Mouse (Mus musculus): ENCODE results near the gene Ogfod2. TPM values are rescaled to one million over a fixed set of nuclear protein-coding genes. Genes with fewer than 3 reads are reported as not detected.
A peak's percentile ranks its signal among the peaks of the same experiment; 100 is the strongest.

Ogfod2 gene
- total RNA-seq, 2 experiments from 2014 or later: 9.0 to 11.2 TPM

DNA sequence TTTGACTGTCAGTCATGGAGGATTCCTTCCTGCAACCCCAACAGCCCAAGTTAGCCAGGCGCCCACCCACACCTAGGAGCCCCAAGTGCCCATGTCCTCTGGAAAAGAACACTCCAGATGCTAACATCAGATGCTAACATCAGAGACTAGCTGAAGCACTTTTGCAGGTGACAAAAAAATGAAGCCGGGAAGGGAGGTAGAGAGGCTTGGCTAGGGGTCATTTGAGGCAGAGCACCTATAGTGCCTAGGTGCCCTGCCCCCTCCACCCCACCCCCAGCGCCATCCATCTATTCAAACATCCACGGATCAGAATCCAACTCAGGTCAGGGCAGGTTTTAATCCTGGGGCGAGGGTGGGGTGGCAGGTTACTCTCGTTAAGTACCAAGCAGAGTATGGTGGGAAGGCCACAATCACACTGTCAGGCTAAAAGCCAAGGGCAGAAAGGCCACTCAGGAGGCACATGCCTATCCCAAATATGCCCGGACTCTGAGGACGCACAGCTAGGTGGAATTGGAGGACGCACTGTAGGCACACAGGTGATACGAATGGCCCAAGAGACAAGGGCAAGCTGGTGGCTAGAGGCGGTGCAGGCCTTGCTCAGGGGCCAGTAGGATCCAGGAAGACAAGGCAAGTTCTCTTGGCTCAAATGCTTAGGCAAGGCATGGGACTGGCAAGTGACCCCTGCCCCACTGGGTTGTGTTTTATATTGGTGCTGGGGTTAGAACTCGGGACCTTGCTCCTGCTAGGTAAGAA, 18.1 kb upstream of the Ogfod2 start:
- DNase-seq (ENCODE audit: low spot score in 2 of 2): no peak

DNA sequence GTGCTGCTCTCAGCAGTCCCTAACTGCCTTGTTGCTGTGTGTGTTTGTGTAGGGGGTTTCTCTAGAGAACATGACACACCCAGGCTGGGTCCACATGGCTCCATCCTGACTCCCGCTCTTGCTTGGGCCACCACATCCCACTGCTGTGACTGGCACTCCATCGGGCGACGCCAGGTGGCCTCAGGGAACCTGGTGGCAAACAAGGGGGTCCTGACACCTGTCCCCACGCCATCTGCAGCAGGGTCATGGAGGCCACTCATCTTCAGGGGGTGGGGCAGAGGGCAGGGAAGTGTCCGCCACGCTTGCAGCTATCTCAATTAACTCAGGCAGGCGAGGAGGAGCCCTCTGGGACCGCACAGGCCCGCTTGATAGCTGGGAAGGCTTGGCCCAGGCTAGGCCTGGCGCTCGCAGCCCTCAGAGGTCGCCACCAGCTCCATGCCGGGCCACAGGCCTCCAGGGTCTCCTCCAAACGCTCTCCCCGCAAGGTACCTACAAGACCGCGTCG, 17.0 kb upstream of the Ogfod2 start:
- no peak for DNase-seq (ENCODE audit: low spot score in 2 of 2)

DNA sequence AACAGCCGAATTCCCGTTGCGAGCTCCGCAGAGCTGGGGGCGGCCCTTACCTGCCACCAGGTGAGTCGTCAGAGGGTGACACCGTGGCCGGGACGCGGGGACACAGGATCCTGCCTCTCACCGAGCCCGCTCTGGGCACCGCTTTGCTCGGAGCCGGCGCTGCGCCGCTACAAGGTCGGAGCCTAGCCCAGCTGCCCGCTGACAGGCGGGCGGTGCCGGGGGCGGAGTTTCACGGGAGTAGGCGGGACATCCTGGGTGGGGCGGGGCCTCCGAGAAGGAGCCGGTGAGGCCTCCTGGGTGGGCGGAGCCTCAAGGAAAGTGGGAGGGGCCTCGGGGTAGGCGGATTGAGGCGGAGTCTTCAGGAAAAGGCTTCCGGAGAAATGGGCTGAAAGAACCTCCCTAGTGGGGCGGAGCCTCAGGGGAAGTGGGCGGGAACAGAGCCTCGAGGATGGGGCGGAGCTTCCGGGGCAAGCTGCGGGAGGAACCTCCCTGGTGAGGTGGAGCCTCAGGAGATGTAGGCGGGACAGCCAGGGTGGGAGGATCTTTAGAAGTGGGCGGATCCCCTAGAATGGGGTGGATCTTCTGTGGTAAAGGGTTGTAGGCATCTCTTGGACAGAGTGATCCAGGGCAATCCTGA, 16.4 kb upstream of the Ogfod2 start, which contains the start of gene Abcb9:
Abcb9 (minus strand) TSS at position 203 of the 637 bp plus-strand sequence.
- peak; percentile 90 to 92 for DNase-seq (ENCODE audit: low spot score in 2 of 2)

GRCm38 (mm10) chr5:124098923-124099322, 13.2 kb upstream of the Ogfod2 start:
- no peak for DNase-seq (ENCODE audit: low spot score in 2 of 2)

DNA sequence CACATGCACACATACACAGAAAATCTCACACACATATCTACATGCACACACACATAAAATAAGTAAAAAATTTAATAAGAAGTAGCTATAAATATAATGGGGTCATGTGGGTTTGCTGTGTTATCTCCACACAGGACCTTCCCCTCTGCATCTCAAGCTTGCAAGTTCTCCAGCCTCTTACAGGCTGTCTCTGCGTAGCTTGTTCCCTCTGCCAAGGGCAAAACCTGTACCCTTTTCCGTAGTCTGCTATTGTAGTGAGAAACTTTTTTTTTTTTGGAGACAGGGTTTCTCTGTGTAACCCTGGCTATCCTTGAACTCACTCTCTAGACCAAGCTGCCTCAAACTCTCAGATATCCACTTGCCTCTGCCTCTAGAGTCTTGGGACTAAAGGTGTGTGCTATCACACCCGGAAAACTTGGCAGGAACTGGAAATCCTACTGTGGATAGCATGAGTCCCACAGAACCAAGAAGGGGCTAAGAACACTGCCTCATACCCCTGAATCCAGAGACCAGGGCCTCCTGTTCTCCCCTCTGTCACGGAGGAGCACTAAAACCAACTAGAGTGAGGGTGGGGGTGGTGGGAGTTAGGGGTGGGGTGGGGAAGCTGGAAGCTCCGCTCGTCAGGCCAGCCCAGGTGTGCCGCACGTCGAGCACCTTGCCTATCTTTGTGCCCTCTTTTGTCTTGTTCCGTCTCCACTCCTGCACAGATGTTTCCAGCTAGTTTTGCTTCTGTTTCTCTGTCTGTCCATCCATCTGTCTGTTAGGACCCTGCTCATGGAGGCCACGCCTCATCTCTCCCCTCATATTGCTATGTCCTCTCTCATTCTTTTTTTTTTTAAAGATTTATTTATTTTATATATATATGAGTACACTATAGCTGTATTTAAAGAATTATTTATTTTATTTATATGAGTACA, 11.7 kb upstream of the Ogfod2 start:
- DNase-seq (ENCODE audit: low spot score in 2 of 2): no peak

- DNase-seq (ENCODE audit: low spot score in 2 of 2): no peak
Measured at GRCm38 (mm10) chr5:124102326-124102725, 9.8 kb upstream of the Ogfod2 start.

DNA sequence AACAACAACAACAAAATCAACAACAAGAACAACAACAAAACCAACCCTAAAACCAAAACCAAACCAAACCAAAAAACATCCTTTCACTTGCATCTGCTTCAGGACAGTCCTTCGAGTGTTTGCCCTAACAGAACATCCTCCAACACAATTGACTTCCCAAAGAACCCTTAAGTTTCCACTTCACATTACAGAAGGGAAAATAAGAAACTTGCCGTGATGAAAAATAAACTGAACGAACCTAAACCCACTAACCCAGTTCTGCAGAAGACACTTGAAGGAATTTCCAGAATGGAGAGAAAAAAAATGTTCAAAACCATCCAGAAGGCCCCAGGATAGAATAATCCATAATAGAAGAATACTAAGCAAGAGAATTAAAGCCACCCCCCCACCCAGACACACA, 9.1 kb upstream of the Ogfod2 start:
- no peak for DNase-seq (ENCODE audit: low spot score in 2 of 2)

DNA sequence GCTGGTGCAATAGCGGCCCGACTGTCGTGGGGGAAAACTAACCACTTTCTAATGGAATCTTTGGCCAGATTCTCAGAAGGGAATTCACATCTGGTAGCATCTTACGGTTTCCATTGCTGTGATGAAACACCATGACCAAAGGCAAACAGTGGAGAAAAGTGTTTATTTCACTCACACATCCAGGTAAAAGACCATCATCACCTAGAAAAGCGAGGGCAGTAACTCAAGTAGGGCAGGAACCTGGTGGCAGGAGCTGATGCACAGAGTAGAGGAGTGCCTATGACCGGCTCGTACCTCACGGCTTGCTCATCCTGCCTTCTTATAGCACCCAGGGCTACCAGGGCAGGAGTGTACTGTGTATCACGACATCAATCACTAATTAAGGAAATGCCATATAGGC, 8.5 kb upstream of the Ogfod2 start:
- DNase-seq (ENCODE audit: low spot score in 2 of 2): no peak

DNA sequence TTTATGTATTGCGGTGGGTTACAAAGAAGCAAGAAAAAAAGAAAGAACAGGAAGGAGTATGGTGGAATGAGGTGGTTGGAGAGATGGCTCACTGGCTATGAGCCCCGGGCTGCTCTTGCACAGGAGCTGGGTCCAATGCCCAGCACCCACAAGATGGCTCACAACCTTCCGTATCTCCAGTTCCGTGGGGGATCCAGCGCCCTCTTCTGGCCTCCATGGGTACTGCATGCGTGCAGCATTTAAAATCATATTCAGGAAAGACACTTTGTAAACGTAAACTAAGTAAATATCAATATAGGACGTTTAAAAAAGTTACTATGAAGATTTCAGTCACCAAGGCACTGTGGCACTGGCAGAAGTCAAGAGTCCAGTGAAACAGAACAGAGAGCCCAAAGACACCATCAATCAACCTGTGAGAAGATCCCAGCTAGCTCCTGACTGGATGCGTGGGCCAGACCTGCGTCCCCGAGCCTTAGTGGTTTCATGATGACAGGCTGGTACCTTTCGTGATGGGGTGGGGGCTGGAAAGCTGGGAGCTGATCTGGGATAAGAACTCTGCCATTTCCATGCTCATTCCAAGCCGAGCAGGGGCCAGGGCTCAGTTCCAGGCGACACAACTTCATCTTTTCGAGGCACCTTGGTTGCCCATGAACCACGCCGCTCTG, 888 bp upstream of the Ogfod2 start:
- DNase-seq (ENCODE audit: low spot score in 2 of 2): peak in 1 of 2 experiments; percentile 21

DNA sequence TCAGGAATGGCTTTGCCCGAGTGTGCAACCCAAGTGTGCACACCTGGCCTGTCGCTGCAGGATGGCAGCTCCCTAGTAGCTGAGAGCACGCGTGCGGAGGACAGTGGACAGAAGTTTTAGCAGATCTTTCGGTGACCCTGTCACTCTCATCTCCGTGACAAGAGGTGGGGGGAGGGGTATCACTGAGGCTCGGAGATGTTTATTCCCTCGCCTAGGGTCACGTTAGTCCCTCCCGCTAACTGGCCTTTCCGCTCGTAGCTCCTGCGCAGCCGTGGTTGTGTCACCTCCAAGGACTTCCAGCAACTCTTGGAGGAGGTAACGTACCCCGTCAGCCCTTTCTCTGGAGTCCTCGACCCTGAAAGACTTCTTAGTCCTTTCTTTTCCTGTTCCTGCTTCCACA, 434 bp downstream of the Ogfod2 start:
- DNase-seq (ENCODE audit: low spot score in 2 of 2): peak in 1 of 2 experiments; percentile 15

GRCm38 (mm10) chr5:124113030-124113429, 933 bp downstream of the Ogfod2 start:
- peak; percentile 39 to 52 for DNase-seq (ENCODE audit: low spot score in 2 of 2)

DNA sequence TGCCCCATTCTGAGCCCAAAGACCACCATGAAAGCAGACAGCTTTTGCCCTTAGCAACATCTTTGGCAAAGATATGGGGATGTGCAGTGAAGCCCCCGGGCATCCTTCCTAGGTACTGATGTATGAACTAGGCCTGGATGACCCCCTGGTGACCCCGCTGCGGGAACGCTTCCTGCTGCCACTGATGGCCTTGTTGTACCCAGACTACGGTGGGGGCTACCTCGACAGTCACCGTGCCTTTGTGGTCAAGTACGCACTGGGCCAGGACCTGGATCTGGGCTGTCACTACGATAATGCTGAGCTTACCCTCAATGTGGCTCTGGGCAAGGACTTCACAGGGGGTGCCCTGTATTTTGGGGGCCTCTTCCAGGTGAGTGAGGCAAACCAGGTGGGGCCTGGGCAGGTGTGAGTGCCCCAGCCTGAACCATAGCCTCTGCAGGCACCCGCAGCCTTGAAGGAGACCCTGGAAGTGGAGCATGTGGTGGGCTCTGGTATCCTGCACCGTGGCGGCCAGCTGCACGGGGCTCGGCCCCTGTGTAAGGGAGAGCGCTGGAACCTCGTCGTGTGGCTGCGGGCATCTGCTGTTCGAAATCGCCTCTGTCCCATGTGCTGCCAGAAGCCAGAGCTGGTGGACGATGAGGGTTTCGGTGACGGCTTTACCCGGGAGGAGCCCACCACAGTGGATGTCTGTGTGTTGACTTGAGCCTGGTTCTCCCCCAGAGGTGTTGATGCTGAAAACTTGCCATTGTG, 2.4 kb downstream of the Ogfod2 start:
- DNase-seq (ENCODE audit: low spot score in 2 of 2): peak in 1 of 2 experiments; percentile 19

- DNase-seq (ENCODE audit: low spot score in 2 of 2): no peak
Measured at GRCm38 (mm10) chr5:124115531-124115930, 3.4 kb downstream of the Ogfod2 start.

DNA sequence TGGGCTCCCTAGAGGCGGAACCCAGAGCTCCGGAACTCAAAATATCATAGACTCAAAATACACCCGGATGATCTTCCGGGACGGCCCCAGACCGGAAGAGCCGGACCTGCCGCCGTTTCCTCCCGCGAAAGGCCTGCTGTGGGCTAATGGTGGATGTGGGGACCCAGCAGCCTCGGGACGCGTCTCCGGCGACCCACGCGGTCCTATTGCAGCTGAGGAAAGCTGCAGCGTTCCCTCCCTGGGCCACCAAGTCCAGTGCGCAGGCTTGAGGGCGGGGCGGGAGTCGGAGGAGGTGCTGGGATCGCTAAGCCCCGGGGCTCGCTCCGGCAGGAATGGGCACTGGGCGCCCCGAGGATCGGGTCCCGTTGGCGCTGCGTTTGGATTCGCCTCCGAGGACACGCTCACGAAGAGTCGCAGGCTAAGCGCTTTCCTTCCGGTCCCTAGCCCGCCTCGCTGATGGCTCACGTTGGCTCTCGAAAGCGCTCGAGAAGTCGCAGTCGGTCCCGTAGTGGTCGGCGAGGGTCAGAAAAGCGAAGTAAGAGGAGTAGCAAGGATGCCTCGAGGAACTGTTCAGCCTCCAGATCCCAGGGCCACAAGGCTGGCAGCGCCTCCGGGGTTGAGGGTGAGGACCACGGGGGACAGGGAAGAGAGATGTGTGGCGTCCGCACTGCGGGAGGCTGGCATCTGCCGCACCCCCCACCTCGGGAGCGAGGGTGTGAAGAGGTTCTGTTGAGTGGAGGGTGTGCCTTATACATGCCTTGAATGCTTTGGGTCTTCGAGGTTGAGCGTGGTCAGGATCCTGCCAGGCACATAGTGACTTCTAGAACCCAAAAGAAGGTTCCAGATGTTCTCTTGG, 4.1 kb downstream of the Ogfod2 start, which contains the start of gene Arl6ip4:
Arl6ip4 (plus strand) TSS at position 100 of the 856 bp plus-strand sequence.
- peak; percentile 56 to 77 for DNase-seq (ENCODE audit: low spot score in 2 of 2)

DNA sequence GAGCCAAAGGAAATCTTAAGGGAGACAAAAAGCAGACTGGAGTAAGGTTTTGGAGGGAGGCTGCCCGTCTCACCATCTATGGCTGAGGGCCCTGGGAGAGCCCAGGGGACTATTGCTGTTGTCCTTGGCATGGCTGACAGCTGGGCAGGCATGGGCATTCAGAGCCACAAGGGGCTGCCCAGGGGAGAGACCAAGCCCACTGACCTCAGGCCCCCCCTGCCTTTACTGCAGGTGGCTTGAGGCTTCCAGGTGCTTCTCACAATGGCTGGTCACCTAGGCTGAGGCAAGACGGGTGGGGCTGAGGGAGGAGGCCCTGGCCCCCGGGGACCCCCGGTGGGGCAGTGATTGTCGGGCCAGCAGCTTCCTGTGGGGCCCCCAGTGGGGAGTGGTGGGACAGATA, 7.1 kb downstream of the Ogfod2 start:
- no peak for DNase-seq (ENCODE audit: low spot score in 2 of 2)

DNA sequence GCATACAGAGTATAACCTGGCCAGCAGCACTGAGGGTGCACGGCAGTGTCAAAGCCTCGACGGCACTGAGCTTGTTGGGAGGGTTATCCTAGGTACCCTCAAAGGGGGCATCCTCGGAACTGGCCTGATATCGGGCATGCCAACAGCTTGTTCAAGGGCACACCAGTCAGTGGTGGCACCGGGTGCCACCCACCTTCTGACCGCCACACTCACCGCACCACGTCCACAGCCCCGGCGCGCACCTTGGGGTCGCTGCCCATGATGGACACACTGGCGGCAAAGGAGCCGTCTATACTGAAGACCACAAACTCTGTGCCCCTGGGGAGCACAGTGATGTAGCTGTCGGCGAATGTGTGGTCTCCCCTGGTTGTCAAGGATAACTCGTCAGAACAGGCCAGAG, 10.3 kb downstream of the Ogfod2 start:
- no peak for DNase-seq (ENCODE audit: low spot score in 2 of 2)

DNA sequence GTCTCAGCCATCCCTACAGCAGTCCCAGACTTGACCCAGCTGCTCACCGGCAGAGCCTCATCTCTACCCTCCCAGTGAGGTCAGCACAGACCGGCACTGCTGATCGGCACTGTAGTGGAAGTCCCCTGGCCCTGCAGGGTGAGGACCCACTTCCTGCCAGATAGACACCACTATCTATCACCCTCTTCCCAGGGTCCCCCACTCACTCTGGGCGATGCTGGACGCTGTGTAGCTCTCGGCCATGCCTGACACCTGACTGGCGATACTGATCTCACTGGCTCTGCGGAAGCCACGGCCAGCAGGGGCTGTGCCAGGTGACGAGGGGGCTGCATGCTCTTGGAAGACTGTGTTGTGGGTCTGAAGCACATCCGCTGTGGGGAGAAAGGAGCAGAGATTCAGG, 13.0 kb downstream of the Ogfod2 start:
- no peak for DNase-seq (ENCODE audit: low spot score in 2 of 2)

GRCm38 (mm10) chr5:124134261-124134660, 22.2 kb downstream of the Ogfod2 start:
- DNase-seq (ENCODE audit: low spot score in 2 of 2): no peak

DNA sequence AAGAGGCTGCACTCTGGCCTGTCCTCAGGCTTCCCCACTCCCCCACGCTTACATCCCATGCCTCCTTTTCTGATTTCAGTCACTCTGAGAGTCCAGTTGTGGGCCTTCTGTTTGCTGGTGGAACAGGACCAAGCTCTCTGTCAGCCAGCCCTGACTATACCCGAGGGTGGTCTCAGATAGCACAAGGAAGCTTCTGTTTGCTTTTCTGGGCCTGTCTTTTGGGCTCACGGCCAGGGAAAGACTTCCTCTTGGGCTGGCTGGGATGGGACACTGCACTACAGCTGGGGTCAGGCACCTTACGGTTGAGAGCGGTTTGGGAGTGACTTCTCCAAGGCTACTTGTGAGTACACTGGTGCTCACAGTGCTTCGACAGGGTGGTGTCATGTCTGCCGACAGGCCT, 26.0 kb downstream of the Ogfod2 start:
- DNase-seq (ENCODE audit: low spot score in 2 of 2): no peak
